Mouse (Mus musculus) forebrain, embryonic 16.5 days (tissue): Measurements from ENCODE around the gene Numa1. TPM values are rescaled to one million over a fixed set of nuclear protein-coding genes. Genes with fewer than 3 reads are reported as not detected.
"Not testable (repeated sequence)": the region's sequence is repeated elsewhere in the genome, so short reads cannot be mapped to it uniquely, and the experiment has no call there.

ENCODE experiments used
- ATAC-seq: fragments of 200-750 bp; cut with Nextera tagmentation; 2 replicates; pipeline ENCODE4 v1.8.0; 2017; ENCODE audit warnings: mild to moderate bottlenecking, moderate library complexity
- H3K27ac ChIP-seq: fragments of 300-500 bp; sonication (generic); 2 replicates; pipeline ENCODE4 v1.5.1; 2014; ENCODE audit warnings: low read length, control low read depth
- H3K27me3 ChIP-seq: fragments of 300-500 bp; sonication (generic); replicated peaks from 2 replicates; pipeline ENCODE4 v1.6.1; 2014; ENCODE audit warnings: low read length; ENCODE audit not compliant: control insufficient read depth, insufficient read depth
- H3K36me3 ChIP-seq: fragments of 300-500 bp; sonication (generic); 2 replicates; pipeline ENCODE4 v1.6.1; 2014; ENCODE audit not compliant: control insufficient read depth, insufficient read depth
- H3K4me1 ChIP-seq: fragments of 300-500 bp; sonication (generic); replicated peaks from 2 replicates; pipeline ENCODE4 v1.6.1; 2014; ENCODE audit warnings: low read length; ENCODE audit not compliant: control insufficient read depth, insufficient read depth
- H3K4me2 ChIP-seq: fragments of 300-500 bp; sonication (generic); 2 replicates; pipeline ENCODE4 v1.6.1; 2014; ENCODE audit warnings: mild to moderate bottlenecking, low read length, control low read depth
- H3K4me3 ChIP-seq: fragments of 300-500 bp; sonication (generic); replicated peaks from 2 replicates; pipeline ENCODE4 v1.5.1; 2014; ENCODE audit warnings: mild to moderate bottlenecking, low read length, control low read depth
- H3K9ac ChIP-seq: fragments of 300-500 bp; sonication (generic); replicated peaks from 2 replicates; pipeline ENCODE4 v1.6.1; 2014; ENCODE audit warnings: low read depth, low read length, control low read depth
- H3K9me3 ChIP-seq: fragments of 300-500 bp; sonication (generic); 2 replicates; pipeline ENCODE4 v1.6.1; 2016; ENCODE audit warnings: low read length; ENCODE audit not compliant: control insufficient read depth
- WGBS: fragments of 180-500 bp; shearing (Covaris S2); extraction: QIAGEN DNeasy Blood & Tissue Kit; methylation state at CpG from one replicate; pipeline ENCODE4 v1.1.7; 2014; 5-methylcytosine and 5-hydroxymethylcytosine counted together
- polyA plus RNA-seq: library from polyadenylated mRNA; unstranded; fragments of >200 nt; fragmentation: Nextera tagmentation; extraction: Ambion mirVana; gene quantifications from 2 replicates; pipeline ENCODE4 v1.2.1, GENCODE M21; 2015

The Numa1 gene
- polyA plus RNA-seq, 1 experiment from 2014 or later = 64.8 TPM

- Histone ChIP-seq H3K27me3 (no peaks in the 10 kb centered on the region), H3K36me3 (peaks cover 4% of the 10 kb centered on the region; the same call in 1 of the 2 replicates), H3K27ac (peak within 1 kb of the TSS; percentile 90), H3K9me3 (no peaks in the 10 kb centered on the region), H3K9ac (peak within 1 kb of the TSS; percentile 76), H3K4me2 (peak within 1 kb of the TSS; percentile 79), H3K4me3 (peak within 1 kb of the TSS; percentile 72), H3K4me1 (peaks cover 22% of the 10 kb centered on the region)
- peak; percentile 98 for ATAC-seq
- under 1% methylated on average over 60 of the region's 61 CpGs for WGBS
Measured at GRCm38 (mm10) chr7:101905561-101906286, 28.2 kb upstream of the Numa1 start, which contains the start of gene Lamtor1. Lamtor1 (plus strand) TSS chr7:101905904.

GRCm38 (mm10) chr7:101906287-101906681, 27.6 kb upstream of the Numa1 start, which contains the start of gene Tomt:
Tomt (minus strand) TSS chr7:101906359.
- Histone ChIP-seq H3K9ac (peak within 1 kb of the TSS; percentile 76), H3K36me3 (peaks cover 4% of the 10 kb centered on the region; the same call in 1 of the 2 replicates), H3K9me3 (no peaks in the 10 kb centered on the region), H3K27me3 (no peaks in the 10 kb centered on the region), H3K4me2 (peak within 1 kb of the TSS; percentile 79), H3K4me1 (peaks cover 22% of the 10 kb centered on the region), H3K4me3 (peak within 1 kb of the TSS; percentile 72), H3K27ac (peak within 1 kb of the TSS; percentile 90)
- WGBS = 22% methylated on average over 11 of the region's 11 CpGs
- ATAC-seq = no peak

DNA sequence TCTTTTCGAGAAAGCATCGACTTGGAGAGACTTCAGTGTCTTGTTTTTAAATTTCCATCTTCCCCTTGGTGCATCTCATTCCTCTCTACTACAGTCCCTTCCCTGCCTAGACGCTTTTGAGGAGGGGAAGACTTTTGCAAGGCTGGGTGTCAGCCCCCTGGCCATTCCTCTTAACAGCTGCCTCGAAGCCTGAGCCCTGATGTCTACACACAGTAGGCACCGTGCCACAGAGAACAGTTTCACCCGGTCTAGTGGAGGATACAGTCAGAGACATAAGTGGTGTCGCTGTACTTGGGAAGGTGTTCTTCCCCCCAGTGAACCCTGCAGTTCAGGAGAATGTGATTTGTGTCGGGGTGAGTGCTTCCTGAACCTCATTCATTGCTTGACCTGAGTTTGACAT, 27.2 kb upstream of the Numa1 start:
- Histone ChIP-seq H3K36me3 (peaks cover 5% of the 10 kb centered on the region; the same call in 1 of the 2 replicates), H3K9ac (peak overlapping the region; percentile 76; the same call in 1 of the 2 replicates), H3K27ac (no peak overlapping the region), H3K4me1 (peaks cover 22% of the 10 kb centered on the region), H3K9me3 (no peaks in the 10 kb centered on the region), H3K4me2 (peak overlapping the region; percentile 79), H3K4me3 (peak overlapping the region; percentile 72), H3K27me3 (no peaks in the 10 kb centered on the region)
- ATAC-seq = no peak
- 84% methylated on average over 8 of the region's 8 CpGs for WGBS

- Histone ChIP-seq H3K27ac (no peak overlapping the region), H3K4me1 (peaks cover 22% of the 10 kb centered on the region), H3K27me3 (no peaks in the 10 kb centered on the region), H3K9me3 (no peaks in the 10 kb centered on the region), H3K4me2 (no peak overlapping the region), H3K4me3 (no peak overlapping the region), H3K36me3 (peaks cover 16% of the 10 kb centered on the region), H3K9ac (no peak overlapping the region)
- WGBS = 83% methylated on average over 4 of the region's 4 CpGs
- ATAC-seq = no peak
Measured at GRCm38 (mm10) chr7:101908367-101908766, 25.5 kb upstream of the Numa1 start.

DNA sequence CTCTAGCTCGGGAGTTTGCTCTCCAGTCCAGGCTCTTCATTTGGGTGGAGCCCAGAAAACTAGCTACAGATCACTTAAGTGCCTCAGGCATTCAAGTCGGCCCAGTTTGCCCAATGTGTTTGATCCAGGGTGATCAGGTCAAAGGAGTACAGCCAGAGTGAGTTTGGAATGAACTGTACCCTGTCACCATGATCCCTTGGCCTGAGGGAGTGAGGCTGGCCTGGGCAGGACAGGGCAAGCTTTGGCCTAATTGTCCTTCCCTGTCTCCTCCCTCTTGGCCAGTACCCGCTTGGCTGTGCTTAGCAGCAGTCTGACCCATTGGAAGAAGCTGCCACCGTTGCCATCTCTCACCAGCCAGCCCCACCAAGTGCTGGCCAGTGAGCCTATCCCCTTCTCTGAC, 23.8 kb upstream of the Numa1 start:
- Histone ChIP-seq H3K27me3 (no peaks in the 10 kb centered on the region), H3K27ac (no peak overlapping the region), H3K9ac (no peak overlapping the region), H3K4me2 (no peak overlapping the region), H3K36me3 (peaks cover 26% of the 10 kb centered on the region), H3K4me3 (no peak overlapping the region), H3K4me1 (peaks cover 18% of the 10 kb centered on the region), H3K9me3 (no peaks in the 10 kb centered on the region)
- WGBS = 93% methylated on average over 4 of the region's 4 CpGs
- no peak for ATAC-seq

- Histone ChIP-seq H3K4me2 (no peak overlapping the region), H3K4me3 (no peak overlapping the region), H3K9ac (no peak overlapping the region), H3K36me3 (peaks cover 26% of the 10 kb centered on the region), H3K9me3 (no peaks in the 10 kb centered on the region), H3K27me3 (no peaks in the 10 kb centered on the region), H3K4me1 (peaks cover 9% of the 10 kb centered on the region), H3K27ac (no peak overlapping the region)
- WGBS = 68% methylated on average over 3 of the region's 3 CpGs
- ATAC-seq = no peak
Measured at GRCm38 (mm10) chr7:101911982-101912381, 21.9 kb upstream of the Numa1 start.

- WGBS = 15% methylated on average over 1 of the region's 1 CpGs
- H3K27me3 ChIP-seq = no peaks in the 10 kb centered on the region
- peak; percentile 69 for ATAC-seq
Measured at GRCm38 (mm10) chr7:101918071-101918470, 15.8 kb upstream of the Numa1 start.

DNA sequence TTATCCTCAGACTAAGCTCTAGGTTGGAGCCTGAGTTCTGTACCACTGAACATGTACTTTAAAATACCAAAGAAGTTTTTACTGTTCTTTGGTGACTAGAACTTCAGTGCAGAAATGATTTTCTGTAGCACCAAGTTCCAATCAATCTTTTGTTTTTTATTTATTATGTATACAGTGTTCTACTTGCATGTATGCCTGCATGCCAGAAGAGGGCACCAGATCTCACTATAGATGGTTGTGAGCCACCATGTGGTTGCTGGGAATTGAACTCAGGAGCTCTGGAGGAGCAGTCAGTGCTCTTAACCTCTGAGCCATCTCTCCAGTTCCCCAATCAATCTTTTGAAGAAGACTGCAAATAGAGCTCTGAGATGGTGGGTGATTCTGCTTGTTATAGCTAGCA, 8.0 kb upstream of the Numa1 start:
- H3K4me2 ChIP-seq, H3K36me3 ChIP-seq, H3K4me3 ChIP-seq, H3K27me3 ChIP-seq, H3K9me3 ChIP-seq, H3K27ac ChIP-seq, ATAC-seq, H3K9ac ChIP-seq, H3K4me1 ChIP-seq: not testable (repeated sequence)

More at GRCm38 (mm10) chr7:101918071-101918470, 15.8 kb upstream of the Numa1 start:
- no peak overlapping the region for H3K27ac ChIP-seq
- H3K36me3 ChIP-seq = peaks cover 12% of the 10 kb centered on the region
- H3K4me1 ChIP-seq = no peaks in the 10 kb centered on the region
- H3K4me2 ChIP-seq = no peak overlapping the region
- H3K9ac ChIP-seq = no peak overlapping the region
- no peak overlapping the region for H3K4me3 ChIP-seq
- no peaks in the 10 kb centered on the region for H3K9me3 ChIP-seq

DNA sequence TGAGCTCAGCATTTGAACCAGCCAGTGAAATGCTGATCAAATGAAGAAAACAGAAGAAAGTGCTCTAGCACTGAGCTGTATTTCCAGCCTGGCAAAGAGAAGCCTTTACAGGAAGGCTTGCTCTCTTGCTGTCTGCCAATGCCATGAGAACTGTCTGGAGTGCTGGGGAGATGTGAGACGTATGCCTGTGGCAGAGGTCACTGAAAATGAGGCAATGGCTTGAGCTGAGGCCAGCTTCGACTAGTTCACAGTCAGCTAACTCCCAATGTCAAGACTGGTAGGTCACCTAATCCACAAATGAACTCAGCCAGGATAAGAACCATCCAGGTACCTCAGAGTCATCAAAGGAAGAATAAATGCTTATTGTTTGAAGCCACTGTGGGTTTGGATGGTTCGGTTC, 5.8 kb upstream of the Numa1 start:
- H3K36me3 ChIP-seq = no peaks in the 10 kb centered on the region
- no peak for ATAC-seq
- H3K4me2 ChIP-seq = no peak overlapping the region
- H3K4me3 ChIP-seq = no peak overlapping the region
- no peak overlapping the region for H3K9ac ChIP-seq
- no peaks in the 10 kb centered on the region for H3K27me3 ChIP-seq
- no peaks in the 10 kb centered on the region for H3K9me3 ChIP-seq
- H3K4me1 ChIP-seq = peaks cover 5% of the 10 kb centered on the region; the same call in 1 of the 2 replicates
- no peak overlapping the region for H3K27ac ChIP-seq
- WGBS = 84% methylated on average over 3 of the region's 3 CpGs
